Mouse (Mus musculus) heart, embryonic 10.5 days (tissue): ENCODE measurements around the gene Dlgap4. TPM values are rescaled to one million over a fixed set of nuclear protein-coding genes. Genes with fewer than 3 reads are reported as not detected.

ENCODE experiments used
- DNase-seq: peaks from one replicate; pipeline ENCODE4 v3.0.0-alpha.2; 2017; ENCODE audit warnings: low spot score
- H3K27ac ChIP-seq: fragments of 300-500 bp; sonication (generic); 2 replicates; pipeline ENCODE4 v1.5.1; 2016; ENCODE audit warnings: mild to moderate bottlenecking
- H3K27me3 ChIP-seq: fragments of 300-500 bp; sonication (generic); 2 replicates; pipeline ENCODE4 v1.6.1; 2016; ENCODE audit warnings: mild to moderate bottlenecking; ENCODE audit not compliant: poor library complexity, insufficient read depth, severe bottlenecking
- H3K36me3 ChIP-seq: fragments of 300-500 bp; sonication (generic); 2 replicates; pipeline ENCODE4 v1.6.1; 2016; ENCODE audit warnings: mild to moderate bottlenecking, moderate library complexity
- H3K4me1 ChIP-seq: fragments of 300-500 bp; sonication (generic); 2 replicates; pipeline ENCODE4 v1.6.1; 2016; ENCODE audit warnings: mild to moderate bottlenecking
- H3K4me3 ChIP-seq: fragments of 300-500 bp; sonication (generic); 2 replicates; pipeline ENCODE4 v1.5.1; 2016; ENCODE audit warnings: mild to moderate bottlenecking, moderate library complexity
- H3K9me3 ChIP-seq: fragments of 300-500 bp; sonication (generic); 2 replicates; pipeline ENCODE4 v1.6.1; 2016; ENCODE audit warnings: mild to moderate bottlenecking, moderate library complexity
- WGBS: fragments of 180-500 bp; shearing (Covaris S2); methylation state at CpG from one replicate; pipeline ENCODE4 v1.1.7; 2016; 5-methylcytosine and 5-hydroxymethylcytosine counted together
- polyA plus RNA-seq: library from polyadenylated mRNA; unstranded; fragments of >200 nt; fragmentation: Nextera tagmentation; extraction: Ambion mirVana; gene quantifications from 2 replicates; pipeline ENCODE4 v1.2.1, GENCODE M21; 2016

The Dlgap4 gene
- polyA plus RNA-seq, 1 experiment from 2014 or later: 95.7 TPM

- Histone ChIP-seq H3K36me3 (no peaks in the 10 kb centered on the region), H3K27me3 (peaks cover 69% of the 10 kb centered on the region), H3K4me1 (peaks cover 23% of the 10 kb centered on the region), H3K9me3 (no peaks in the 10 kb centered on the region), H3K27ac (no peak overlapping the region), H3K4me3 (no peak overlapping the region)
- DNase-seq: no peak
- 69% methylated on average over 2 of the region's 2 CpGs for WGBS
These were observed 9.7 kb downstream of the Dlgap4 start for GRCm38 (mm10) chr2:156623246-156623645.

GRCm38 (mm10) chr2:156625307-156625706, 11.8 kb downstream of the Dlgap4 start:
- Histone ChIP-seq H3K9me3 (0 out of 2 replicates have a peak, but pooled peaks cover 3% of the 10 kb centered on the region), H3K27ac (peak overlapping the region; percentile 64; the same call in 1 of the 2 replicates), H3K4me1 (peaks cover 23% of the 10 kb centered on the region), H3K4me3 (no peak overlapping the region), H3K27me3 (peaks cover 49% of the 10 kb centered on the region), H3K36me3 (no peaks in the 10 kb centered on the region)
- no peak for DNase-seq
- WGBS: 65% methylated on average over 18 of the region's 18 CpGs

- Histone ChIP-seq H3K36me3 (no peaks in the 10 kb centered on the region), H3K4me1 (peaks cover 23% of the 10 kb centered on the region), H3K27me3 (peaks cover 42% of the 10 kb centered on the region), H3K27ac (no peak overlapping the region), H3K9me3 (0 out of 2 replicates have a peak, but pooled peaks cover 3% of the 10 kb centered on the region), H3K4me3 (no peak overlapping the region)
- no peak for DNase-seq
- 80% methylated on average over 9 of the region's 9 CpGs for WGBS
These were observed 12.6 kb downstream of the Dlgap4 start for GRCm38 (mm10) chr2:156626119-156626518.

- DNase-seq: peak; percentile 82
- Histone ChIP-seq H3K9me3 (0 out of 2 replicates have a peak, but pooled peaks cover 3% of the 10 kb centered on the region), H3K4me3 (no peak overlapping the region), H3K4me1 (peaks cover 23% of the 10 kb centered on the region), H3K27ac (no peak overlapping the region), H3K27me3 (peaks cover 37% of the 10 kb centered on the region), H3K36me3 (no peaks in the 10 kb centered on the region)
- 46% methylated on average over 8 of the region's 8 CpGs for WGBS
These were observed 13.0 kb downstream of the Dlgap4 start for GRCm38 (mm10) chr2:156626544-156626943.

GRCm38 (mm10) chr2:156627917-156628316, 14.4 kb downstream of the Dlgap4 start:
- DNase-seq: no peak
- Histone ChIP-seq H3K4me1 (peaks cover 23% of the 10 kb centered on the region), H3K9me3 (0 out of 2 replicates have a peak, but pooled peaks cover 3% of the 10 kb centered on the region), H3K36me3 (no peaks in the 10 kb centered on the region), H3K4me3 (no peak overlapping the region), H3K27me3 (peaks cover 24% of the 10 kb centered on the region), H3K27ac (no peak overlapping the region)
- WGBS: 45% methylated on average over 17 of the region's 17 CpGs

GRCm38 (mm10) chr2:156630288-156630687, 16.8 kb downstream of the Dlgap4 start:
- Histone ChIP-seq H3K27me3 (no peaks in the 10 kb centered on the region), H3K4me1 (peaks cover 14% of the 10 kb centered on the region), H3K4me3 (no peak overlapping the region), H3K36me3 (no peaks in the 10 kb centered on the region), H3K9me3 (0 out of 2 replicates have a peak, but pooled peaks cover 3% of the 10 kb centered on the region), H3K27ac (no peak overlapping the region)
- no peak for DNase-seq
- WGBS: 60% methylated on average over 1 of the region's 1 CpGs

GRCm38 (mm10) chr2:156632721-156633120, 19.2 kb downstream of the Dlgap4 start:
- 85% methylated on average over 9 of the region's 9 CpGs for WGBS

GRCm38 (mm10) chr2:156635091-156635490, 21.6 kb downstream of the Dlgap4 start:
- Histone ChIP-seq H3K27me3 (0 out of 2 replicates have a peak, but pooled peaks cover 8% of the 10 kb centered on the region), H3K4me1 (no peaks in the 10 kb centered on the region)
- 86% methylated on average over 9 of the region's 9 CpGs for WGBS

More at GRCm38 (mm10) chr2:156632721-156633120, 19.2 kb downstream of the Dlgap4 start:
- no peaks in the 10 kb centered on the region for H3K27me3 ChIP-seq
- DNase-seq: no peak
- 0 out of 2 replicates have a peak, but pooled peaks cover 3% of the 10 kb centered on the region for H3K9me3 ChIP-seq
- H3K4me3 ChIP-seq: no peak overlapping the region
- H3K27ac ChIP-seq: no peak overlapping the region
- H3K4me1 ChIP-seq: no peaks in the 10 kb centered on the region
- no peaks in the 10 kb centered on the region for H3K36me3 ChIP-seq

GRCm38 (mm10) chr2:156641141-156641540, 27.6 kb downstream of the Dlgap4 start:
- no peak overlapping the region for H3K27ac ChIP-seq

More at GRCm38 (mm10) chr2:156635091-156635490, 21.6 kb downstream of the Dlgap4 start:
- Histone ChIP-seq H3K9me3 (0 out of 2 replicates have a peak, but pooled peaks cover 2% of the 10 kb centered on the region), H3K27ac (no peak overlapping the region), H3K4me3 (no peak overlapping the region), H3K36me3 (no peaks in the 10 kb centered on the region)
- DNase-seq: no peak

GRCm38 (mm10) chr2:156642931-156643330, 29.4 kb downstream of the Dlgap4 start:
- Histone ChIP-seq H3K9me3 (no peaks in the 10 kb centered on the region), H3K4me1 (0 out of 2 replicates have a peak, but pooled peaks cover 6% of the 10 kb centered on the region), H3K36me3 (no peaks in the 10 kb centered on the region), H3K4me3 (no peak overlapping the region), H3K27ac (no peak overlapping the region), H3K27me3 (peaks cover 49% of the 10 kb centered on the region)
- WGBS: 23% methylated on average over 4 of the region's 4 CpGs
- DNase-seq: no peak

More at GRCm38 (mm10) chr2:156641141-156641540, 27.6 kb downstream of the Dlgap4 start:
- no peaks in the 10 kb centered on the region for H3K36me3 ChIP-seq
- H3K27me3 ChIP-seq: peaks cover 33% of the 10 kb centered on the region
- no peaks in the 10 kb centered on the region for H3K9me3 ChIP-seq
- no peak for DNase-seq
- 0 out of 2 replicates have a peak, but pooled peaks cover 6% of the 10 kb centered on the region for H3K4me1 ChIP-seq
- no peak overlapping the region for H3K4me3 ChIP-seq
- 59% methylated on average over 2 of the region's 2 CpGs for WGBS

- Histone ChIP-seq H3K4me3 (no peak overlapping the region), H3K27me3 (peaks cover 54% of the 10 kb centered on the region)
These were observed 29.9 kb downstream of the Dlgap4 start for GRCm38 (mm10) chr2:156643406-156643805.

GRCm38 (mm10) chr2:156645145-156645544, 31.6 kb downstream of the Dlgap4 start:
- Histone ChIP-seq H3K27ac (no peak overlapping the region), H3K4me3 (no peak overlapping the region), H3K27me3 (peaks cover 57% of the 10 kb centered on the region), H3K4me1 (0 out of 2 replicates have a peak, but pooled peaks cover 6% of the 10 kb centered on the region), H3K9me3 (no peaks in the 10 kb centered on the region), H3K36me3 (no peaks in the 10 kb centered on the region)
- WGBS: 65% methylated on average over 6 of the region's 6 CpGs
- DNase-seq: no peak

More at GRCm38 (mm10) chr2:156643406-156643805, 29.9 kb downstream of the Dlgap4 start:
- Histone ChIP-seq H3K4me1 (0 out of 2 replicates have a peak, but pooled peaks cover 6% of the 10 kb centered on the region), H3K9me3 (no peaks in the 10 kb centered on the region), H3K36me3 (no peaks in the 10 kb centered on the region), H3K27ac (no peak overlapping the region)
- no peak for DNase-seq
- 35% methylated on average over 3 of the region's 3 CpGs for WGBS

- no peaks in the 10 kb centered on the region for H3K36me3 ChIP-seq
- no peaks in the 10 kb centered on the region for H3K9me3 ChIP-seq
- no peak overlapping the region for H3K4me3 ChIP-seq
- peaks cover 62% of the 10 kb centered on the region for H3K27me3 ChIP-seq
- 67% methylated on average over 5 of the region's 5 CpGs for WGBS
- H3K27ac ChIP-seq: no peak overlapping the region
- H3K4me1 ChIP-seq: 0 out of 2 replicates have a peak, but pooled peaks cover 6% of the 10 kb centered on the region
- DNase-seq: no peak
These were observed 33.4 kb downstream of the Dlgap4 start for GRCm38 (mm10) chr2:156646877-156647276.
